Mouse (Mus musculus): Measurements from ENCODE around the gene Fancd2. TPM values are rescaled to one million over a fixed set of nuclear protein-coding genes. Genes with fewer than 3 reads are reported as not detected.
A peak's percentile ranks its signal among the peaks of the same experiment; 100 is the strongest.

Fancd2 gene
- total RNA-seq, 1 experiment from 2014 or later = 31.8 TPM

DNA sequence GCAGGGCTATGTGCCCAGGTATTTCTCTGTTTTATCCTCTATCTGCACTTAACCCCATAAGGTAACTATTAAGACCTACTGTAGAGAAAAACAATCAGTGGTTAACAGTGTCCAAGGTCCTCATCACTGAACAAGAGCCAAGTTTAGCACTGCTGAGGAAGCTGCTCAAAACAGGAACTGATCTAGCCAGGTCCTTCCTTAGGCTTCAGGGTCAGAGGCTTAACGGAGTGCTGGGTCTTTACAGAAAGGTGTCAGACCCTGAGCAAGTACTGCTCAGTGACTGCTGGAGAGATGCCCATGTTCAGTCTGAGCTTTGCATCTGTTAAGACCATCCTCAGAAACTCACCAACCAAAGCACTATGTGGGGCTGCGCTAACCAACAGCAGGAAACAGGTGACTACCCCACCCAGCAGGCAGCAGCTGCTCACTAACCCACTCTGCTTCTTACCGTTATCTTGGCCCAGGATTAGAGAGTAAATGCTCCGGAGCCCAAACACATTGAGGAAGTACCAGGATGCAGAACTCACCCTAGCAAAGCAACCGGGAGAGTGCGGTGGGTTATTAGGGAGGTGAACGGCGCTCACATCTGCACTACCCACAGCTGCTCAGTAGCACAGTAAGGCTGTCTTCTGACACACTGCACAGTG lies 13.9 kb upstream of the Fancd2 start:
- ATAC-seq (replicated peaks; ENCODE audit: low read depth, poor library complexity, severe bottlenecking) = peak; percentile 90

GRCm38 (mm10) chr6:113522310-113522709 lies 9.2 kb upstream of the Fancd2 start:
- no peak for ATAC-seq (replicated peaks; ENCODE audit: low read depth, poor library complexity, severe bottlenecking)

DNA sequence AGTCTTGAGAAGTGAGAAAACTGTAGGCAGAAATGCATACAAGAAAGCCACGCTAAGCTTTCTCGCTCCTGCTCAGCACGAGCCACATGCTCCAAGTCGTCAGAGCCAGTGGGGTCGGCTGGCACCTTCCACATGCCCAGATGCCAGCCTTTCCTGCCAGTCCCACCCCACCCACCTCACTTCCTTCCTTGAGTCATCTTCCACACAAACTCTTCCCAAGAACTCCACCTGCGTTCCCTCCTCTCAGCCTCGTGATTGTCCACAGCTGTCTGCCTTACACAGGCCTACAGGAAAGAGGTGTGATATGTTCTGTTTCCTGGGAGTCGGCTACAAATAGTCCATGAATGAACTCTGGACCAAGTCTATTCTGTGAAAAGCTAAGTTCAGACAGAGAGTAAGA lies 8.1 kb upstream of the Fancd2 start:
- ATAC-seq (replicated peaks; ENCODE audit: low read depth, poor library complexity, severe bottlenecking) = no peak

- ATAC-seq (replicated peaks; ENCODE audit: low read depth, poor library complexity, severe bottlenecking) = no peak
Measured at GRCm38 (mm10) chr6:113531840-113532404, 440 bp downstream of the Fancd2 start.

DNA sequence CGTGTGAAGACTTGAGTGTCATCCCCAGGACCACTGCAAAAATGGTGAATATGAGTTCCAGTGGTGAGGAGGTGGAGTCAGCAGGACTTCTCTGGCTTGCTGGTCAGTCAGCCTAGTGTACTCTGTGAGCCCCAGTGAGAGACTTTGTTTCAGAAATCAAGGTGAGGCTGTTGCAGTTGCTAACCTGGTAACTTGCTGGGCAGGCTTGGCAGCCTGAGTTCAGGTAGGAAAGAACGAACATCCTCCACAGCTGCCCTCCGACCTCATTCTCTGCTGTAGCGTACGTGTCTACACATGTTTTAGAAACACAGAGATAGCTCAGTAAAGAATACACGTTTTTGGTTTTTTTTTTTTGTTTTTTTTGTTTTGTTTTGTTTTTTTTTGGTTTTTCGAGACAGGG lies 3.4 kb downstream of the Fancd2 start:
- no peak for ATAC-seq (replicated peaks; ENCODE audit: low read depth, poor library complexity, severe bottlenecking)

DNA sequence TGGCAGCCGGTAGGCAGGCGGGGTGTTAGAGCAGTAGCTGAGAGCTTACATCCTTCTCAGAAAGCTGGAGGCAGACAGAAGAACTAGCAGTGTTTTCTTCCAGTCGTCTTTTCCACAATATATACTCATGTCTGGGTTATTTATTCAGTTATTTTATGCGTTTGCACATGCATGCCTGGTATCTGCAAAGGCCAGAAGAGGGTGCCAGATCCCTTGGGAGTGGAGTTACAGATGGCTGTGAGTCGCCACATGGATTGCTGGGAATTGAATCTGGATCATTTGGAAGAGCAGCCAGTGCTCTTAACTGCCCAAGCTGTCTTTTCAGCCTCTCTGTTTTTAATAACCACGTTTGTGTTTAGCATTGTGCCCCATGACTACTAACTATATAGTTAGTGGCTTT lies 10.1 kb downstream of the Fancd2 start:
- no peak for ATAC-seq (replicated peaks; ENCODE audit: low read depth, poor library complexity, severe bottlenecking)

- ATAC-seq (replicated peaks; ENCODE audit: low read depth, poor library complexity, severe bottlenecking) = no peak
Measured at GRCm38 (mm10) chr6:113543906-113544481, 12.5 kb downstream of the Fancd2 start.

- ATAC-seq (replicated peaks; ENCODE audit: low read depth, poor library complexity, severe bottlenecking) = no peak
Measured at GRCm38 (mm10) chr6:113559736-113560135, 28.3 kb downstream of the Fancd2 start.

GRCm38 (mm10) chr6:113564557-113564956 lies 33.1 kb downstream of the Fancd2 start:
- ATAC-seq (replicated peaks; ENCODE audit: low read depth, poor library complexity, severe bottlenecking) = no peak

- no peak for ATAC-seq (replicated peaks; ENCODE audit: low read depth, poor library complexity, severe bottlenecking)
Measured at GRCm38 (mm10) chr6:113576044-113576443, 44.6 kb downstream of the Fancd2 start.

DNA sequence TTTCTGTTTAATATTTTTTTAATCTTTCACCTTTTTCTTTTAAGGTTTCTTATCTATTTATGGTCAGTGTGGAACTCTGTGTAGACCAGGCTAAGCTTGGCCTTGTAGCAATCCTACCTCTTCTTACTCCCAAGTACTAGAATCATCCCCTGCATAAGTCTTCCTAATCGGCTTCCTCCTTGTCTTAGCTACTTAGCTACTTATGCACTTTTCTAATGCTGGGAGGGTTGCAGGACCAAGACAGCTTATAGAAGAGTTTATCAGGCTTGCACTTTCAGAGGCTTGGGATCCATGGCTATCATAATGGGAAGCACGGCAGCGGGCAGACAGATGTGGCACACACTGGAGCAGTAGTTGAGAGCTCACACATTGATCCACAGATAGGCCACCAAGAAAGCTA lies 47.8 kb downstream of the Fancd2 start:
- ATAC-seq (replicated peaks; ENCODE audit: low read depth, poor library complexity, severe bottlenecking) = no peak

GRCm38 (mm10) chr6:113583023-113583422 lies 51.5 kb downstream of the Fancd2 start:
- ATAC-seq (replicated peaks; ENCODE audit: low read depth, poor library complexity, severe bottlenecking) = no peak

GRCm38 (mm10) chr6:113585065-113585464 lies 53.6 kb downstream of the Fancd2 start:
- ATAC-seq (replicated peaks; ENCODE audit: low read depth, poor library complexity, severe bottlenecking) = no peak

DNA sequence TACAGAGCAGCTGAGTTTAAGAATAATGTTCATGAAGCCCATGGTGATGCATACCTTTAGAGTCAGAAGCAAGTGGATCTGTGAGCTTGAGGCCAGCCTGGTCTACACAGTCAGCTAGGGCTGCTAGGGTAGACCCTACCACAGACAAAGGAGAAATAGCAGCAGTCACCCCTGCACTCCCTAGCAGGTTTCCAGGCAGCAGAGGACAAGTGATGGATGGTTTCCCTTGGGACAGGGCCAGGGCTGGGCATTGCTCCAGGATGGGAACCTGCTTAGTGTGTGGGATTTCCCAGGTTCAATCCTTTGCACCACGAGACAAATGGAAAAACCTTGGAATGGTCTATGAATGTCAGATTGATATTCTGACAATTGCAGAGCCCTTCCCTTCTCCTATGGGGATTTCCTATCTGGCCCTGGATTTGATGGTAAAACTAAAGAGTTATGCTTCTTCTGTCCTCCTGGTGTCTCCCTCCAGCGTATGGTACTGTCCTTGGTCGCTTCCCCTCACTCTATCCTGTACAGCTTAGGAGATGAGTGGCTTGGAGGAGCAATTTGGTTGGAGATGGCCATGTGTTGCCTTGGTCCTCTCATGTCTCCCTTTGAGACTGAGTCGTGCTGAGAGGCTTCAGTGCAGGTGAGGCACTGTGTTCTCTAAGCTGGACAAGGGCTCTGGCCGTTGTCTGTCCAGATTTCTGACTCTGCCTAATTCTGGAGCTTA lies 55.1 kb downstream of the Fancd2 start:
- no peak for ATAC-seq (replicated peaks; ENCODE audit: low read depth, poor library complexity, severe bottlenecking)

GRCm38 (mm10) chr6:113592637-113593036 lies 61.2 kb downstream of the Fancd2 start:
- ATAC-seq (replicated peaks; ENCODE audit: low read depth, poor library complexity, severe bottlenecking) = no peak

GRCm38 (mm10) chr6:113597945-113598344 lies 66.5 kb downstream of the Fancd2 start:
- ATAC-seq (replicated peaks; ENCODE audit: low read depth, poor library complexity, severe bottlenecking) = no peak

DNA sequence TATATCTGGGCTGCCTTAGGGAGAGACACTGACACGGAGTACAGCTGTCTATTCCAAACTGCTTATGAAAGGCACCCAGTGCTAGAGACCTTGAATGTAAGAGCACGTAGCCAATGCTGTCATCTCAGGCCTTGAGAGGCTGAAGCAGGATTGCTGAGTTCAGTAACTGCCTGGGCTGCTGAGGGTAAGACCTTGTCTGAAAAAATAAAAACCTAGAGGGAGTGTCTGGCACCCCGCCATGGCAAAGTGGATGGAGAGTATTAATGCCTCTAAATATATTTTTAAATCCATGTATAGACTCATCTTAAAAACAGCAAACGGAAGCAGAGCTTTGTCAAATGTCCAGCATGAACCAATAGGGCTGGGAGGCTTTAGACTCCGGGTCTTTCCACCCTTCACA lies 68.4 kb downstream of the Fancd2 start:
- ATAC-seq (replicated peaks; ENCODE audit: low read depth, poor library complexity, severe bottlenecking) = no peak

DNA sequence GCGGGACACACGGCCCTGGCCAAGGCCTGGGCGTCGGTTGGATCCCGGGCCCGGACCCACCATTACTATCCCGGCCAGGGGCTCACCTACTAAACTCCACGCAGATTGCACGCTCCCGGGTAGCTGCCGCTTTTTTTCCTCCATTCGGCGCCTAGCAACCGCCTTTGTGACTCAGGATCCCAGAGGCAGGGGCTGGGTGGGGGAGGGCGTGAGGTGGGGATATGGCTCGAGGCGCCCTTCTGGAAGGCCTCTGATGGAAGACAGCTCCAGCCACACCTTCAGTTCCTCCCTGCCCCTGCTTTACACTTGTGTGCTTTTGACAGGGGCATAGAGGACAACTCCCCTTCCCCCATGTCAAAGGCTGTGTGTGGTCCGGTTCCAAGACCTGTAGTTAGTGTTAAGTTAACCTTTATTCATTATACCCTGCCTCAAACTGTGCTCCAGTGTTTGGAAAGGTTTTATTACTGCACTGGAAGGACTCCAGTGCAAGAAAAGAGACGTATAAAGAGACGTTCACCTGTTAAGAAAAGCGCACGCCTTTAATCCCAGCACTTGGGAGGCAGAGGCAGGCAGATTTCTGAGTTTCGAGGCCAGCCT lies 69.2 kb downstream of the Fancd2 start, which contains the start of gene Fancd2os:
TSS of gene Fancd2os (minus strand) at position 173 of the 597 bp plus-strand sequence.
- ATAC-seq (replicated peaks; ENCODE audit: low read depth, poor library complexity, severe bottlenecking) = no peak

DNA sequence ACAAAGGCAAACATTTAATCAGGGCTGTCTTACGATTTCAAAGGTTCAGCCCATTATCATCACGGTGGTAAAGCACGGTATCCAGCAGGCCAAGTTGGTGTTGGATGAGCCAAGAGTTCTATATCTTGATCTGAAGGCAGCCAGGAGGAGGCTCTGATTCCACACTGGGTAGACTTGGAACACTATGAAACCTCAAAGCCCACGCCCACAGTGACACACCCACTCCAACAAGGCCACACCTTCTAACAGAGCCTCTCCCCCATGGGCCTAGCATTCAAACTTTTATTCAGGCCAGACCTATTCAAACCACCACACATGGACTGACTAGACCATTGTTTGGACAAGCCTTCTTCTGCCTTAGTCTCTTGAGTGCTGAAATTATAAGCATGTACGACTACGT lies 71.3 kb downstream of the Fancd2 start:
- ATAC-seq (replicated peaks; ENCODE audit: low read depth, poor library complexity, severe bottlenecking) = 0 out of 2 replicates have a peak, but pooled peaks have one; percentile 4

DNA sequence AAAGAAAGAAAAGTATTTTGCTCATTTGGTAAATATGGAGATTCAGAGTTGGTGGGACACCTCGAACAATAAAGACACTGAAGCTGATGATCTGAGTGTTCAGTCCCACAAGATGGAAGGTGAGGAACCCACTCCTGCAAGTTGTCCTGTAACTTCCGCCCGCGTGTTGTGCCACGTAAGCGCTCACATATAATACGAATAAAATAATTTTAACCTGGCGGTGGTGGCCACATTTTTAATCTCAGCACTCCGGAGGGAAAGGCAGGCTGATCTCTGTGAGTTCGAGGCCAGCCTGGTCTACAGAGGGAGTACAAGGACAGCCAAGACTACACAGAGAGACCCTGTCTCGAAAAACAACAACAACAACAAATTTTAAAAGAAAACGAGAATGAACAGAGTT lies 72.5 kb downstream of the Fancd2 start:
- no peak for ATAC-seq (replicated peaks; ENCODE audit: low read depth, poor library complexity, severe bottlenecking)

Measured in common myeloid progenitor, adult 5-6 weeks (primary cell).